Mouse (Mus musculus) thymus, postnatal 14 days (tissue): ENCODE results near the gene Ddx51.

Source experiments
- DNase-seq: peaks from one replicate; pipeline ENCODE4 v3.0.0; 2021

Gene Ddx51

GRCm38 (mm10) chr5:110652719-110653648 lies at the start of gene Ddx51, which contains the start of gene Noc4l:
Ddx51 (plus strand) TSS chr5:110653451.
Noc4l (minus strand) TSS chr5:110653417.
- DNase-seq: peak; percentile 97

GRCm38 (mm10) chr5:110604311-110604710 lies 48.9 kb upstream of the Ddx51 start:
- no peak for DNase-seq

- DNase-seq: peak; percentile 8
These were observed 47.6 kb upstream of the Ddx51 start for GRCm38 (mm10) chr5:110605531-110606221.

DNA sequence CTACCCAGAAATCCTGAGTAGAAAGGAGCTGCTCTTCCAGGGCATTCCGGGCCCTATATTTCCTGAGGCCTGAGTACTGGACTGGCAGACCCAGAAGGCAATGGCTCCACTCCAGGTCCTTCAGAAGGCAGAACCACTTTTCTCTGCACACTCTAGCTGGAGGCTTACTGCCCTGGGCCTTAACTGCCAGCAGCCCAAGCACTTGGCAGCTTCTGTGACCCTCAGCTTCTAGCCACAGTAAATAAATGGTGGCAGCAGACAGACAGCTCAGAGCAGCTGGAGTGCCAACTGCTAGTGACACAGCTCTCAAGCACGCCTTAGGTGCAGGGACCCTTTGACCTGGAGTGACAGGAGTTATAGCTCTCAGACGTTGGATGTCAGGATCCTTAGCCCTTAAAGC lies 45.5 kb upstream of the Ddx51 start:
- DNase-seq: no peak

GRCm38 (mm10) chr5:110608336-110608735 lies 44.9 kb upstream of the Ddx51 start:
- DNase-seq: no peak

DNA sequence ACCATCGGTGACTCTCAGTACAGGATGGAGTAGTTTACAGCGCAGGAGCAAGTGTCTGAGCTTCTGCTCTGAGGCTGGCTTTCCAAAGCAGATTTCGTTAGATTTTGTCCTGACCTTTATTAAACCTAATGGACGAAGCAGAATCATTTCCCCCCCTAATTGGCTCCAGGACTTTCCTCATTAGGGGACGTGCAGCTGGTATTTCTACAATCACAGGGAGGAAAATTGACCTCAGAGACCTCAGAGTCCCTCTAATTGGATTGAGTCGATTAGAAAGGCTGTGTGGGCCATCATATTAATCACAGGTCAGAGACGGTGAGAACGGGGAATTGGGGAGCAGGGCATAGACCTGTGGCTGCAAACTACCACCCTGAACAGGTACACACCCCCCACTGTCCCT lies 44.3 kb upstream of the Ddx51 start:
- no peak for DNase-seq

DNA sequence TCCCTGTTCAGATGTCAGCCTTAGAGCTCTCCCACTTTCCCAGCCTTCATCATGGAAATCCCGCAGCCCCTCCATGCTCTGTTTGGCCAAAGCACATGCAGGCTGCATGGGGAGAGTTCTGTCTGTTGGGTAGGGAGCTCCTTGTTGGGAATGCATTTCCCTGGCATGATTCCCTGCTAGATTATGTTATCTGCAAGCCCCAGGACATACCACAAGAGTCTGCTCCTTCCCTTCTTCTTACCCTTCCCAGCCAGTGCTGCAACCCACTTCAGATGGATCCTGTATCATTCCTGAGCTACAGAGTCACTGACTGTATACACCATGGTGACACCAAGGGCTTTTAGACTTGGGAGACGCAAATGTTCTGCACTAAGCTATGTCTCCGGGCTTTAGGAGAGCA lies 43.8 kb upstream of the Ddx51 start:
- DNase-seq: no peak

DNA sequence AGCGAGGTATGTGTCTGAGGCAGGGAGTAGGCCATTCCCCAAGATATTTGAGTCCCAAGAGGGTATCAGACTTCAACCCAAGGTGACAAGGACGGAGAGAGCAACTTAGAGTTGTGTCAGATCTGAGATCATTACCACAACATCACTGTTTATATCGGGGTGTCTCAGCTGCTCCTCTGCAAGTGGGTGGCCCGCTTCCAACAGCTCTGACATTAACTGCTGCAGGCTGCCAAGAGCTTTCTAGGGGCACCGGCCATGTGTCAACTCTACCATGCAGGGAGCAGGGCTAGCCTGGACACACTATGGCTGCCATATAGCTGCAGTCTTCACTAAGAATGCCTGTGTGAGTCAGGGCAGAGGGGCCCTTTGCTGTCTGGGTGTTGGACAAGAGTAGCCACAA lies 43.4 kb upstream of the Ddx51 start:
- DNase-seq: no peak

DNA sequence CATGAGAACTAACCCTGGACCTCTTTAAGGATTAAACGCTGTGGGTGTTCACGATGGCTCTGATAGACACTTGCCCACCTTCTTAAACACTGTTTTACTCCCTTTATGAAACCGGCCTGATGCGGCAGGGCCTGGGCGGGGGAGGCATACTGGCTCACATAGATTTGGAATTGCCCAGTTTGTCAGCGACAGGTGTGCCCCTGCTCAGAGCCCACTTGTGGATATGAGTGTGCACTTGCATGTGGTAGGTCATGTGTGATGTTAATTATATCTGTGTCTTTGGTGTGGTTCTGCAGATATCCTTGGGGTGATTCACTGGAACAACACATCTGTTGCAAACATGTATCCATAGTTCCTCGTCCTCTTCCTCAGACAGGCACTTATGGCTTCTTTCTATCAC lies 42.8 kb upstream of the Ddx51 start:
- DNase-seq: no peak

GRCm38 (mm10) chr5:110611435-110612158 lies 41.7 kb upstream of the Ddx51 start:
- DNase-seq: no peak

DNA sequence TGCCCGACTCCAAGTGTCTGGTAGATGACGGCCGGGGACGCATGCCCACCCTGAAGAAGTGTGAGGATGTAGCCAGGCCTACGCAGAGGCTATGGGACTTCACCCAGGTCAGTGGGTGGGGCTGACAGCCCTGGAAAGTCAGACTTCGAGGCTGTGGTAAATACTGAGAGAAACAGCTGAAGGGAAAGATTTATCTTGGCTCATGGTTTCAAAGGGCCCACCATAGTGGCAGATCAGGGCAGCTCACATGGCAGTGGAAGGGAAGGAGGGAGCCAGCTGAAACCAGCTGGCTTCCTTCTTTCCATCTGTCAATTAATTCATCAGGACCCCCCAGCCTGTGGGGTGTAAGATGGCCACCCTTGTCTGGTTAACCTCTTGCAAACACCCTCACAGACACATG lies 34.0 kb upstream of the Ddx51 start:
- DNase-seq: no peak

GRCm38 (mm10) chr5:110624319-110624718 lies 28.9 kb upstream of the Ddx51 start:
- no peak for DNase-seq

DNA sequence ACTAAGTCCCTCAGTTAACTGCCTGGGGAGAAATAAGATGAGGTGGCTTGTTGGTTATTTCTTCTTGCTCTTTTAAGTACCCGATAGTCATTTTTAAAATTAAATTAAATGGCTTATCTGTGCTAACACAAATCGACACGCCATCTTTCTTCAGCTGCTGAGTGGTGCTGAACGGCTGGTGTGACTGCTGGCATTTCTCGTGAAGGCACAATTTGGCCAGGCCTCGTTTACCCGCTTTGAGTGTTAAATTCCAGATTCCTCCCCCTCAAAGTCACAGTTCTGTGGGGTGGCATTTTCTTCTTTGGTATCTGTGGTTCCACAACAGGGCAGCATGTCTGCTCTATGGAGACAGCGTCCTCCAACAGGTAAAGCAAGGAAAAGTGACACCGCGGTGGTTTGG lies 25.9 kb upstream of the Ddx51 start:
- DNase-seq: no peak

DNA sequence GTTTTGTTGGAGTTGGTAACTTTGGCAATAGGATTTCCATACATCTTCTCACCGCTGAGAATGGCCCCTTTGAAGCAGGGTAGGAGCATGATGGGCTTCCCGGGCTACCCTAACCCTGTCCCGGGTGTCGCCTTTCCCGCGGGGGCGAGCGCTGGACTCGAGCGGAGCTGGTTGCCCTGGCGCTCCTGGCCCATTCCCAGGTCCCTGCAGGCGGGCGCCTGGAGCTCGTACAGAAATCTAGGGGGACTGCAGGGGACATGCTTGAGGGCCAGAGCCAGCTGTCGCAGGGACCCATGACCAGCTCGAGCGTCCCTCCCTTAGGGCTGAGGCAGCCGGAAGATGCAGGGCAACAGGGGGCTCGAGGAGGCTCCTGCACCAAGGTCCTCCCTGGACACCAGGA lies 25.1 kb upstream of the Ddx51 start:
- DNase-seq: no peak

GRCm38 (mm10) chr5:110629525-110630120 lies 23.6 kb upstream of the Ddx51 start:
- no peak for DNase-seq

GRCm38 (mm10) chr5:110635951-110636707 lies 17.1 kb upstream of the Ddx51 start:
- peak; percentile 23 for DNase-seq

DNA sequence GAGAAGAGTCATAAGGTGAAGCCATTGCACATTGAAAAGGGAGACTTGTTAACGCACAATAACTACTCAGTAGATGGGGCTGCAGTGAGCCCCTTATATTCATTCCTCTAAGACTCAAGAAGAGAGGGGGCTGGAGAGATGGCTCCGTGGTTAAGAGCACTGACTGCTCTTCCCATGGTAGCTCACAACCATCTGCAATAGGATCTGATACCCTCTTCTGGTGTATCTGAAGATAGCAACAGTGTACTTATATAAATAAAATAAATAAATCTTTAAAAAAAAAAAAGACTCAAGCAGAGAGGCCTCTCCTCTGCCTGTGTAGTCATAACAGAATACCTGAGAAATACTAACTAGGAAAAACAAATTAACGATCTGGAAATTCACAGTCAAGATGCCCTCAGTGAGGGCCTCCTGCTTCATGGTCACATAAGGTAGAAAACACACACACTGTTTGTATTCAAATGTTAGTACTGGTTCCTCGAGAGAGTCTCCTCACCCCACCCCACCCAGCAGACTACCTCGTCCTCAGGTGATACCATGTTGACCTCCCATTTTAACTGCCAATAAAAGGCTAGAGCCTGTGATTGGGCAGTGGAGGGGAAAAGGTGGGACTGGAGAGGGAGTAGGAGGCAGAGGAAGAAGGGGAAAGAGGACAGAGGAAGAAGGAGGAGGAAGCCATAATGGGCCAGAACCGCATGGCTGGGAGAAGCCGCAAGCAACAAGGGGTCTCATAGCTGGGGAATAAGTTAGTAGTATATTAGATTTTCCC lies 14.8 kb upstream of the Ddx51 start:
- no peak for DNase-seq

- DNase-seq: peak; percentile 79
These were observed 13.8 kb upstream of the Ddx51 start for GRCm38 (mm10) chr5:110639459-110639858.

DNA sequence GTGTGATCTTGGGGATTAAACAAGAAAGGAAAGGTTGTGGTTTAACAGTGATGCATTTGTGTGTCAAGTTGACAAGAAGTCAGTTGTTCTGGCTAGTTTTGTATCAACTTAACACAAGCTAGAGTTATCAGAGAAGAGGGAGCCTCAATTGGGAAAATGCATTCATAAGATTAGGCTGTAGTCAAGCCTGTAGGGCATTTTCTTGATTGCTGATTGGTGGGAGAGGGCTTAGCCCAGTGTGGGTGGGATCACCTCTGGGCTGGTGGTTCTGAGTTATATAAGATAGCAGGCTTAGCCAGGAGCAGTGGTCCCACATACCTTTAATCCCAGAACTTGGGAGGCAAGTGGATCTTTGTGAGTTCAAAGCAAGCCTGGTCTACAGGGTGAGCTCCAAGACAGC lies 6.9 kb upstream of the Ddx51 start:
- no peak for DNase-seq

- no peak for DNase-seq
These were observed 435 bp downstream of the Ddx51 start for GRCm38 (mm10) chr5:110653686-110654085.

DNA sequence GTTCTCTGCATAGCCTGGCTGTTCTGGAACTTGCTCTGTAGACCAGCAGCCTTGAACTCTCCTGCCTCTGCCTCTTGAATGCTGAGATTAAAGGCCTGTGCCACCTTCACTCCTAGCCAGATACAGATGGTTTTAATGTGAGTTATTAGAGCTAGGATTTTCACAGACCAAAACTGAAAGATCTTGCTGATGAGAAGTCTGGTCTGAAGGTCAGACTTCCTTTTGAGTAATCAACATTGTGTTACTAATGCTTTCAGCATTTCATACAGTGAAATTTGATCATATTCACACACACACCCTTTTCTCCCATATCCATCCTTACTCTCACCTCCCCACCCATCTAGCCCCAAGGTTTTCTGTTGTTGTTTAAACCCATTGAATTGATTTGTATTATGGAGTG lies 6.4 kb downstream of the Ddx51 start:
- no peak for DNase-seq
